In the genomic region with DNA sequence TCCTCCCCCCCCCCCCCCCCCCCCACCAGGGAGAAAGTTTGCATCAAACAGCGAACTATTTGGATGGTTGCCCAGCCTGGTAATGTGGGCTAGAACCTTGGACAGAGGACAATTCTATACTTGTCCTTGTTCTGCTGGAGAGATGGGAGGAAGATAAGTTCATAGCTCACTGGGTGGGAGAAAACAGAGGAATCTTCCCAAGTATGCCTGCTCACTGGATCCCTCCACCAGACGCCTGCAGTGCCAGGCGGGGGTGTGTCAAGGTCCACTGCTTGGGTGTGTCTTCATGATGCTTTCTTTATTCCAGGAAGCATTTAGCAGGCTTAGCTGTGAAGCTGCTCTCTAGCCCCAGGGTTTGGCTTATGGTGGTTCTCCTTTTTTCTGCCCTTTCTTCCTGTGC, we compare ENCODE assay signal across 7 mouse cellular contexts. TPM values are rescaled to one million over a fixed set of nuclear protein-coding genes. Genes with fewer than 3 reads are reported as not detected.
A peak's percentile ranks its signal among the peaks of the same experiment; 100 is the strongest.
DNase-seq lines count a peak whose midpoint lies in the region; ATAC-seq lines count a peak whose summit lies in the region.

No protein-coding gene starts in this region.

- H3K27me3 ChIP-seq in neural tube, embryonic 11.5 days (ENCODE audit: control insufficient read depth, insufficient read depth, low read length) = no peaks in the 10 kb centered on the region

- no peak for DNase-seq in neural tube, embryonic 11.5 days (ENCODE audit: low spot score)
- no peak for DNase-seq in neural tube, embryonic 10.5 days (ENCODE audit: extremely low spot score, low spot score)
- peak; percentile 37 to 45 for DNase-seq in adrenal gland, postnatal 36 days
- peak; percentile 47 for DNase-seq in gonadal fat pad, adult 2 months (ENCODE audit: low read depth)
- DNase-seq in kidney, postnatal 14 days = peak; percentile 75
- no peak for DNase-seq in layer of hippocampus, postnatal 36 days

- peak overlapping the region; percentile 72 for H3K27ac ChIP-seq in neural tube, embryonic 11.5 days (ENCODE audit: low read depth, low read length)

- H3K9me3 ChIP-seq in neural tube, embryonic 11.5 days (ENCODE audit: control insufficient read depth, low read length) = no peaks in the 10 kb centered on the region

- ATAC-seq in neural tube, embryonic 11.5 days (ENCODE audit: insufficient read depth, low FRiP score, low TSS enrichment) = 0 out of 2 replicates have a peak, but pooled peaks have one; percentile 20
- ATAC-seq in monocyte, adult 5-6 weeks (replicated peaks; ENCODE audit: insufficient number of reproducible peaks, low FRiP score, low TSS enrichment, poor library complexity, severe bottlenecking) = peak; percentile 37; the same call in 1 of the 2 replicates

- no peak overlapping the region for H3K4me2 ChIP-seq in neural tube, embryonic 11.5 days (ENCODE audit: low read depth)

- peaks cover 69% of the 10 kb centered on the region for H3K4me1 ChIP-seq in neural tube, embryonic 11.5 days (ENCODE audit: control insufficient read depth, insufficient read depth, low read length)

- H3K9ac ChIP-seq in neural tube, embryonic 11.5 days (ENCODE audit: low read length) = no peak overlapping the region

- no peak overlapping the region for H3K4me3 ChIP-seq in neural tube, embryonic 11.5 days (ENCODE audit: low read depth, low read length)

- no peaks in the 10 kb centered on the region for H3K36me3 ChIP-seq in neural tube, embryonic 11.5 days (ENCODE audit: control insufficient read depth, insufficient read depth, low read length)

- 29% methylated on average over 3 of the region's 3 CpGs for WGBS in neural tube, embryonic 11.5 days

RNA-seq across cellular contexts. Expression of a gene that starts 34.5 kb away (rescaled TPM):
- 276 and 289 TPM in 2 replicates for polyA plus RNA-seq in neural tube, embryonic 11.5 days (2014; fragmentation: Nextera tagmentation; extraction: Ambion mirVana)
- 10 to 100 TPM; 37.0 to 46.9 TPM for total RNA-seq in adrenal gland, postnatal 36 days (2021)
- polyA plus RNA-seq in gonadal fat pad, adult 2 months (2012; rRNA removed) = 18.1 and 18.4 TPM in 2 replicates
- 78.7 to 182 TPM (median 86.3 TPM) in 3 replicates for total RNA-seq in monocyte, adult 5-6 weeks (2017)
- total RNA-seq in layer of hippocampus, postnatal 36 days (2021) = 100 to 1,000 TPM; 102 to 114 TPM

Comparison
In these comparisons a context has a peak if more than half of its experiments do, and no peak if none do; other contexts are left out.
1. DNase-seq: peak in adrenal gland, postnatal 36 days (2 of 2), gonadal fat pad, adult 2 months (single experiment) and kidney, postnatal 14 days (single experiment); none in neural tube, embryonic 11.5 days (single experiment), neural tube, embryonic 10.5 days (single experiment) and layer of hippocampus, postnatal 36 days (0 of 2).